Mouse (Mus musculus) ES-Bruce4 (cell line): ENCODE data around the gene Jmjd6.

Source experiments
- CTCF ChIP-seq: IDR thresholded peaks from one replicate; pipeline ENCODE4 v1.8.1; 2011; ENCODE audit warnings: low read depth, low read length
- EP300 ChIP-seq: IDR thresholded peaks from 2 replicates; pipeline ENCODE4 v1.6.1; 2011; ENCODE audit warnings: low read depth, low read length; ENCODE audit not compliant: insufficient read depth
- POLR2A ChIP-seq: IDR thresholded peaks from one replicate; pipeline ENCODE4 v1.8.1; 2011; ENCODE audit warnings: low read length; ENCODE audit not compliant: insufficient read depth

- TF ChIP-seq CTCF = no peak
- TF ChIP-seq POLR2A = no peak
- no peak for TF ChIP-seq EP300
These were observed 26.0 kb upstream of the Jmjd6 start for GRCm38 (mm10) chr11:116869223-116869622.
